Mouse (Mus musculus): ENCODE measurements around the gene H2afy2. TPM values are rescaled to one million over a fixed set of nuclear protein-coding genes. Genes with fewer than 3 reads are reported as not detected.

H2afy2 gene
- total RNA-seq, 2 experiments from 2014 or later = 19.1 to 21.0 TPM

DNA sequence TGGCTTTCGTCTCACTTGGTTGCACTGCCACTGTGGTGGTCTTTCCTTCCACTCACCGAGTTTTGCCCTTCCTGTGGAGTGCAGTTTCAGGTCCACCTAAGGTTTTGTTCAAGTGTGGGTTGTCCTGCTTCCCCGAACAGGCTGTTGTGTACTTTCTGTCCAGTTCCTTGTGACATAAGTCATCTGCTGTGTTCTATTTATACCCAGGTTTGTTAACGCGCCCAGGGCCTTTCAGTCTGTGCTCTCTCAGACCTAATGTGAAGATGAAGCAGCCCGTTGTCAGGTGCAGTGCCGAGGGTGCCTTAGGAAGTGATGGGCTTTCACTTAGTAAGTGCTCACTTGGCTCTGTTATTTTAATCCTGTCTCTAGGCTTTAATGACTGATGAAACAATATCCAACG is 94.5 kb downstream of the H2afy2 start:
- no peak for DNase-seq (ENCODE audit: low spot score in 2 of 2)

Small RNAs within 50 kb of the gene (microRNA-seq; reads per million reads assigned to microRNA genes)
- 0 reads per million in 2 experiments for gene Mir5108

Other genes with a start within 250 kb of the H2afy2 start
- 1 to 10 TPM; 2.0 to 2.5 TPM for gene Npffr1, start 188.7 kb downstream of the H2afy2 start, total RNA-seq (2021)
- gene Ppa1, start 135.6 kb downstream of the H2afy2 start, total RNA-seq (2021) = 100 to 1,000 TPM; 113 to 114 TPM
- gene Sar1a, start 103.8 kb downstream of the H2afy2 start, total RNA-seq (2021) = 100 to 1,000 TPM; 122 to 128 TPM
- 10 to 100 TPM; 22.0 to 23.1 TPM for gene Tysnd1, start 88.6 kb downstream of the H2afy2 start, total RNA-seq (2021)
- 1 to 10 TPM; 9.3 to 9.8 TPM for gene Aifm2, start 68.9 kb downstream of the H2afy2 start, total RNA-seq (2021)
- 1 to 10 TPM; 2.1 to 2.2 TPM for gene Col13a1, start 195.0 kb upstream of the H2afy2 start, total RNA-seq (2021)